Mouse (Mus musculus): ENCODE measurements around the gene Crb2. TPM values are rescaled to one million over a fixed set of nuclear protein-coding genes. Genes with fewer than 3 reads are reported as not detected.

Gene Crb2
- 29.6 and 32.7 TPM in 2 replicates for polyA plus RNA-seq (2014; fragmentation: Nextera tagmentation; extraction: Ambion mirVana)

- no peaks in the 10 kb centered on the region for H3K36me3 ChIP-seq (ENCODE audit: control insufficient read depth, insufficient read depth, low read length)
- peak; percentile 93 for DNase-seq (ENCODE audit: low spot score)
- peaks cover 46% of the 10 kb centered on the region for H3K4me1 ChIP-seq (replicated peaks; ENCODE audit: control insufficient read depth, insufficient read depth, low read length)
These were observed at the start of gene Crb2 for GRCm38 (mm10) chr2:37776016-37776415. Crb2 (plus strand) TSS chr2:37776249.

GRCm38 (mm10) chr2:37731241-37731801, 44.7 kb upstream of the Crb2 start:
- Histone ChIP-seq H3K4me2 (ENCODE audit: low read depth, low read length, severe bottlenecking) (no peak overlapping the region), H3K27ac (ENCODE audit: low read depth, low read length) (no peak overlapping the region), H3K9ac (ENCODE audit: low read length) (no peak overlapping the region), H3K4me1 (replicated peaks; ENCODE audit: control insufficient read depth, insufficient read depth, low read length) (peaks cover 8% of the 10 kb centered on the region), H3K9me3 (ENCODE audit: control insufficient read depth, low read length) (no peaks in the 10 kb centered on the region), H3K4me3 (ENCODE audit: low read depth, low read length) (no peak overlapping the region), H3K36me3 (ENCODE audit: control insufficient read depth, insufficient read depth, low read length) (no peaks in the 10 kb centered on the region), H3K27me3 (ENCODE audit: control insufficient read depth, insufficient read depth, low read length) (no peaks in the 10 kb centered on the region)
- DNase-seq (ENCODE audit: low spot score): no peak
- WGBS: 87% methylated on average over 5 of the region's 5 CpGs
- ATAC-seq (replicated peaks; ENCODE audit: low FRiP score): no peak

More at GRCm38 (mm10) chr2:37776016-37776415, at the start of gene Crb2:
- peak within 1 kb of the TSS; percentile 85 for H3K4me2 ChIP-seq (ENCODE audit: low read depth, low read length, severe bottlenecking)
- H3K27ac ChIP-seq (ENCODE audit: low read depth, low read length): peak within 1 kb of the TSS; percentile 95
- H3K9ac ChIP-seq (ENCODE audit: low read length): peak within 1 kb of the TSS; percentile 90
- H3K4me3 ChIP-seq (ENCODE audit: low read depth, low read length): peak within 1 kb of the TSS; percentile 68
- ATAC-seq (replicated peaks; ENCODE audit: low FRiP score): peak; percentile 42
- H3K9me3 ChIP-seq (ENCODE audit: control insufficient read depth, low read length): no peaks in the 10 kb centered on the region
- WGBS: 1% methylated on average over 16 of the region's 18 CpGs
- no peaks in the 10 kb centered on the region for H3K27me3 ChIP-seq (ENCODE audit: control insufficient read depth, insufficient read depth, low read length)

- Histone ChIP-seq H3K27me3 (ENCODE audit: control insufficient read depth, insufficient read depth, low read length) (no peaks in the 10 kb centered on the region), H3K4me2 (ENCODE audit: low read depth, low read length, severe bottlenecking) (peak overlapping the region; percentile 29; the same call in 1 of the 2 replicates), H3K9ac (ENCODE audit: low read length) (peak overlapping the region; percentile 39; the same call in 1 of the 2 replicates), H3K36me3 (ENCODE audit: control insufficient read depth, insufficient read depth, low read length) (no peaks in the 10 kb centered on the region), H3K4me1 (replicated peaks; ENCODE audit: control insufficient read depth, insufficient read depth, low read length) (peaks cover 8% of the 10 kb centered on the region), H3K9me3 (ENCODE audit: control insufficient read depth, low read length) (no peaks in the 10 kb centered on the region), H3K4me3 (ENCODE audit: low read depth, low read length) (no peak overlapping the region), H3K27ac (ENCODE audit: low read depth, low read length) (no peak overlapping the region)
- DNase-seq (ENCODE audit: low spot score) (peak; percentile 58), ATAC-seq (replicated peaks; ENCODE audit: low FRiP score) (peak; percentile 65)
- WGBS: 16% methylated on average over 17 of the region's 17 CpGs
These were observed 40.9 kb upstream of the Crb2 start for GRCm38 (mm10) chr2:37734979-37735806.

GRCm38 (mm10) chr2:37735807-37736188, 40.3 kb upstream of the Crb2 start:
- peaks cover 8% of the 10 kb centered on the region for H3K4me1 ChIP-seq (replicated peaks; ENCODE audit: control insufficient read depth, insufficient read depth, low read length)
- H3K27me3 ChIP-seq (ENCODE audit: control insufficient read depth, insufficient read depth, low read length): no peaks in the 10 kb centered on the region
- H3K9ac ChIP-seq (ENCODE audit: low read length): 0 out of 2 replicates have a peak overlapping the region, but pooled peaks have one; percentile 39
- H3K36me3 ChIP-seq (ENCODE audit: control insufficient read depth, insufficient read depth, low read length): no peaks in the 10 kb centered on the region
- ATAC-seq (replicated peaks; ENCODE audit: low FRiP score) (no peak), DNase-seq (ENCODE audit: low spot score) (no peak)
- no peaks in the 10 kb centered on the region for H3K9me3 ChIP-seq (ENCODE audit: control insufficient read depth, low read length)
- no peak overlapping the region; the same call in 1 of the 2 replicates for H3K4me2 ChIP-seq (ENCODE audit: low read depth, low read length, severe bottlenecking)
- no peak overlapping the region for H3K27ac ChIP-seq (ENCODE audit: low read depth, low read length)
- 80% methylated on average over 1 of the region's 1 CpGs for WGBS
- no peak overlapping the region for H3K4me3 ChIP-seq (ENCODE audit: low read depth, low read length)

GRCm38 (mm10) chr2:37741806-37742554, 34.1 kb upstream of the Crb2 start:
- H3K4me3 ChIP-seq (ENCODE audit: low read depth, low read length): no peak overlapping the region
- H3K4me2 ChIP-seq (ENCODE audit: low read depth, low read length, severe bottlenecking): no peak overlapping the region
- H3K27me3 ChIP-seq (ENCODE audit: control insufficient read depth, insufficient read depth, low read length): no peaks in the 10 kb centered on the region
- no peak overlapping the region for H3K9ac ChIP-seq (ENCODE audit: low read length)
- ATAC-seq (replicated peaks; ENCODE audit: low FRiP score): no peak
- H3K36me3 ChIP-seq (ENCODE audit: control insufficient read depth, insufficient read depth, low read length): no peaks in the 10 kb centered on the region
- no peak for DNase-seq (ENCODE audit: low spot score)
- 82% methylated on average over 20 of the region's 20 CpGs for WGBS
- H3K9me3 ChIP-seq (ENCODE audit: control insufficient read depth, low read length): no peaks in the 10 kb centered on the region
- no peaks in the 10 kb centered on the region for H3K4me1 ChIP-seq (replicated peaks; ENCODE audit: control insufficient read depth, insufficient read depth, low read length)
- no peak overlapping the region for H3K27ac ChIP-seq (ENCODE audit: low read depth, low read length)

- DNase-seq (ENCODE audit: low spot score): no peak
- no peak for ATAC-seq (replicated peaks; ENCODE audit: low FRiP score)
- Histone ChIP-seq H3K4me1 (replicated peaks; ENCODE audit: control insufficient read depth, insufficient read depth, low read length) (no peaks in the 10 kb centered on the region; the same call in 1 of the 2 replicates), H3K9me3 (ENCODE audit: control insufficient read depth, low read length) (no peaks in the 10 kb centered on the region), H3K36me3 (ENCODE audit: control insufficient read depth, insufficient read depth, low read length) (no peaks in the 10 kb centered on the region), H3K27me3 (ENCODE audit: control insufficient read depth, insufficient read depth, low read length) (no peaks in the 10 kb centered on the region), H3K4me2 (ENCODE audit: low read depth, low read length, severe bottlenecking) (no peak overlapping the region), H3K9ac (ENCODE audit: low read length) (no peak overlapping the region), H3K4me3 (ENCODE audit: low read depth, low read length) (no peak overlapping the region), H3K27ac (ENCODE audit: low read depth, low read length) (no peak overlapping the region)
- 90% methylated on average over 10 of the region's 10 CpGs for WGBS
These were observed 31.2 kb upstream of the Crb2 start for GRCm38 (mm10) chr2:37744773-37745395.

GRCm38 (mm10) chr2:37746293-37747049, 29.6 kb upstream of the Crb2 start:
- no peak overlapping the region for H3K4me3 ChIP-seq (ENCODE audit: low read depth, low read length)
- H3K9ac ChIP-seq (ENCODE audit: low read length): no peak overlapping the region
- no peaks in the 10 kb centered on the region for H3K9me3 ChIP-seq (ENCODE audit: control insufficient read depth, low read length)
- ATAC-seq (replicated peaks; ENCODE audit: low FRiP score): no peak
- no peak for DNase-seq (ENCODE audit: low spot score)
- no peaks in the 10 kb centered on the region for H3K27me3 ChIP-seq (ENCODE audit: control insufficient read depth, insufficient read depth, low read length)
- no peak overlapping the region for H3K4me2 ChIP-seq (ENCODE audit: low read depth, low read length, severe bottlenecking)
- H3K36me3 ChIP-seq (ENCODE audit: control insufficient read depth, insufficient read depth, low read length): no peaks in the 10 kb centered on the region
- no peaks in the 10 kb centered on the region; the same call in 1 of the 2 replicates for H3K4me1 ChIP-seq (replicated peaks; ENCODE audit: control insufficient read depth, insufficient read depth, low read length)
- WGBS: 91% methylated on average over 5 of the region's 5 CpGs
- H3K27ac ChIP-seq (ENCODE audit: low read depth, low read length): no peak overlapping the region

All from forebrain, embryonic 11.5 days (tissue).